Mouse (Mus musculus): ENCODE measurements around the gene Nexn.

GRCm38 (mm10) chr3:152261436-152261835 lies 4.7 kb downstream of the Nexn start:
- no peak for TF ChIP-seq CTCF (IDR thresholded peaks at IDR 0.05; ENCODE audit: low read depth)
- TF ChIP-seq EP300 (optimal IDR thresholded peaks at IDR 0.05): no peak

All from stomach, postnatal 0 days (tissue).